Comparison of ENCODE assay signal across 13 mouse cellular contexts in genomic region chr2:163195834-163196145, GRCm38 (mm10). TPM values are rescaled to one million over a fixed set of nuclear protein-coding genes. Genes with fewer than 3 reads are reported as not detected.
A peak's percentile ranks its signal among the peaks of the same experiment; 100 is the strongest.
DNase-seq lines count a peak whose midpoint lies in the region; ATAC-seq lines count a peak whose summit lies in the region.
"Had no signal": no experiment of that assay in that cellular context is flagged by ENCODE, and none has a peak within 500 bp of the region (broad histone marks: within the 10 kb centered on the region; RNA-seq: fewer than 3 reads in every experiment).

No protein-coding gene starts in this region.

- 13% methylated on average over 6 of the region's 6 CpGs for WGBS in embryonic facial prominence, embryonic 10.5 days
- 5% methylated on average over 6 of the region's 6 CpGs for WGBS in hindbrain, embryonic 12.5 days
- WGBS in midbrain, embryonic 12.5 days: 9% methylated on average over 6 of the region's 6 CpGs
- 34% methylated on average over 6 of the region's 6 CpGs for WGBS in kidney, embryonic 14.5 days

- no peaks in the 10 kb centered on the region for H3K9me3 ChIP-seq in embryonic facial prominence, embryonic 10.5 days
- H3K9me3 ChIP-seq in hindbrain, embryonic 12.5 days (replicated peaks): 0 out of 2 replicates have a peak, but pooled peaks cover under 1% of the 10 kb centered on the region
- H3K9me3 ChIP-seq in midbrain, embryonic 12.5 days: no peaks in the 10 kb centered on the region
- H3K9me3 ChIP-seq in kidney, embryonic 14.5 days (ENCODE audit: control insufficient read depth, low read length): no peaks in the 10 kb centered on the region

- no peaks in the 10 kb centered on the region for H3K27me3 ChIP-seq in embryonic facial prominence, embryonic 10.5 days (replicated peaks; ENCODE audit: low read depth, poor library complexity, severe bottlenecking)
- H3K27me3 ChIP-seq in hindbrain, embryonic 12.5 days: peaks cover 11% of the 10 kb centered on the region; the same call in 1 of the 2 replicates
- H3K27me3 ChIP-seq in midbrain, embryonic 12.5 days: peaks cover 24% of the 10 kb centered on the region; the same call in 1 of the 2 replicates
- no peaks in the 10 kb centered on the region; the same call in 1 of the 2 replicates for H3K27me3 ChIP-seq in kidney, embryonic 14.5 days (ENCODE audit: control insufficient read depth, insufficient read depth, low read length)

- H3K4me2 ChIP-seq in hindbrain, embryonic 12.5 days (replicated peaks): peak overlapping the region; percentile 13; the same call in 1 of the 2 replicates
- peak overlapping the region; percentile 14 for H3K4me2 ChIP-seq in midbrain, embryonic 12.5 days (replicated peaks)
- H3K4me2 ChIP-seq in kidney, embryonic 14.5 days (replicated peaks; ENCODE audit: low read depth, low read length): no peak overlapping the region

- H3K4me3 ChIP-seq in embryonic facial prominence, embryonic 10.5 days: no peak overlapping the region
- H3K4me3 ChIP-seq in hindbrain, embryonic 12.5 days: no peak overlapping the region
- no peak overlapping the region for H3K4me3 ChIP-seq in midbrain, embryonic 12.5 days
- H3K4me3 ChIP-seq in kidney, embryonic 14.5 days (ENCODE audit: low read length): no peak overlapping the region

- H3K27ac ChIP-seq in embryonic facial prominence, embryonic 10.5 days (replicated peaks): peak overlapping the region; percentile 83
- peak overlapping the region; percentile 75 for H3K27ac ChIP-seq in hindbrain, embryonic 12.5 days
- H3K27ac ChIP-seq in midbrain, embryonic 12.5 days (replicated peaks): peak overlapping the region; percentile 72
- H3K27ac ChIP-seq in kidney, embryonic 14.5 days (ENCODE audit: low read depth, low read length): no peak overlapping the region

- H3K36me3 ChIP-seq in embryonic facial prominence, embryonic 10.5 days (replicated peaks): no peaks in the 10 kb centered on the region
- no peaks in the 10 kb centered on the region for H3K36me3 ChIP-seq in hindbrain, embryonic 12.5 days
- H3K36me3 ChIP-seq in midbrain, embryonic 12.5 days: no peaks in the 10 kb centered on the region
- H3K36me3 ChIP-seq in kidney, embryonic 14.5 days (ENCODE audit: control insufficient read depth, insufficient read depth, low read length): no peaks in the 10 kb centered on the region

- H3K4me1 ChIP-seq in embryonic facial prominence, embryonic 10.5 days: peaks cover 63% of the 10 kb centered on the region
- peaks cover 31% of the 10 kb centered on the region for H3K4me1 ChIP-seq in hindbrain, embryonic 12.5 days
- peaks cover 35% of the 10 kb centered on the region for H3K4me1 ChIP-seq in midbrain, embryonic 12.5 days
- H3K4me1 ChIP-seq in kidney, embryonic 14.5 days (ENCODE audit: control insufficient read depth, insufficient read depth, low read length): peaks cover 9% of the 10 kb centered on the region; the same call in 1 of the 2 replicates

- peak; percentile 88 for ATAC-seq in hindbrain, embryonic 12.5 days (ENCODE audit: low FRiP score)
- ATAC-seq in midbrain, embryonic 12.5 days (ENCODE audit: low FRiP score, low read depth): peak; percentile 91
- ATAC-seq in kidney, embryonic 14.5 days (ENCODE audit: low FRiP score, low TSS enrichment): no peak
- ATAC-seq: liver, postnatal 0 days had no signal

- peak; percentile 23 for DNase-seq in brain, adult 2 months (ENCODE audit: low read depth, low spot score)
- peak; percentile 76 for DNase-seq in embryonic facial prominence, embryonic 10.5 days (ENCODE audit: low spot score)
- DNase-seq in cerebellum, postnatal 4 days (ENCODE audit: low spot score in 2 of 2): no peak
- DNase-seq in cerebellum, adult 11 months: no peak
- DNase-seq in adrenal gland, postnatal 10 days: no peak
- DNase-seq: cerebellum, postnatal 10 days; heart, postnatal 36 days; liver, postnatal 0 days; right cerebral cortex, postnatal 14 days had no signal

- H3K9ac ChIP-seq in hindbrain, embryonic 12.5 days: no peak overlapping the region
- H3K9ac ChIP-seq in midbrain, embryonic 12.5 days (replicated peaks): no peak overlapping the region
- H3K9ac ChIP-seq in kidney, embryonic 14.5 days (ENCODE audit: low read depth, low read length): no peak overlapping the region
- H3K9ac ChIP-seq: liver, postnatal 0 days had no signal

RNA-seq across cellular contexts. Expression of gene Tox2, which starts 7.1 kb away (rescaled TPM):
- polyA plus RNA-seq in embryonic facial prominence, embryonic 10.5 days (2016; fragmentation: Nextera tagmentation; extraction: Ambion mirVana): 16.3 and 17.8 TPM in 2 replicates
- 24.6 and 25.1 TPM in 2 replicates for polyA plus RNA-seq in hindbrain, embryonic 12.5 days (2016; fragmentation: Nextera tagmentation; extraction: Ambion mirVana)
- polyA plus RNA-seq in midbrain, embryonic 12.5 days (2016; fragmentation: Nextera tagmentation; extraction: Ambion mirVana): 38.1 and 39.4 TPM in 2 replicates
- 1 to 10 TPM; 3.9 to 5.0 TPM for total RNA-seq in adrenal gland, postnatal 10 days (2021)
- polyA plus RNA-seq in kidney, embryonic 14.5 days (2014; fragmentation: Nextera tagmentation; extraction: Ambion mirVana): 1.2 and 2.9 TPM in 2 replicates
- total RNA-seq: CH12.LX had no signal

Comparison
In these comparisons a context has a peak if more than half of its experiments do, and no peak if none do; other contexts are left out.
1. DNase-seq: peak in brain, adult 2 months (single experiment) and embryonic facial prominence, embryonic 10.5 days (single experiment); none in cerebellum, postnatal 4 days (0 of 2), cerebellum, adult 11 months (single experiment) and adrenal gland, postnatal 10 days (single experiment).